Mouse (Mus musculus) cerebellum, adult 2 months (tissue): ENCODE results near the gene Gabrb2. TPM values are rescaled to one million over a fixed set of nuclear protein-coding genes. Genes with fewer than 3 reads are reported as not detected.
A peak's percentile ranks its signal among the peaks of the same experiment; 100 is the strongest.

Source experiments
- DNase-seq, 2 experiments: peaks; one replicate each; pipeline ENCODE4 v3.0.0; 2021
- H3K27ac ChIP-seq: fragments of 200-500 bp; 2 replicates; pipeline ENCODE4 v1.5.1; 2012; ENCODE audit warnings: low read length, control low read depth, inconsistent platforms; ENCODE audit not compliant: insufficient read depth
- H3K27me3 ChIP-seq: fragments of 200-500 bp; 2 replicates; pipeline ENCODE4 v1.6.1; 2012; ENCODE audit warnings: inconsistent platforms, mild to moderate bottlenecking, low read length, moderate library complexity; ENCODE audit not compliant: control insufficient read depth, insufficient read depth
- H3K4me1 ChIP-seq: fragments of 200-500 bp; 2 replicates; pipeline ENCODE4 v1.6.1; 2011; ENCODE audit warnings: low read length; ENCODE audit not compliant: control insufficient read depth, insufficient read depth
- H3K4me3 ChIP-seq: fragments of 200-500 bp; replicated peaks from 2 replicates; pipeline ENCODE3; 2011; ENCODE audit warnings: mild to moderate bottlenecking, low read depth, low read length, control low read depth; ENCODE audit not compliant: insufficient read depth
- CTCF ChIP-seq: fragments of 200-500 bp; IDR thresholded peaks from 2 replicates; pipeline ENCODE4 v1.5.1; 2011; ENCODE audit warnings: low read depth, mild to moderate bottlenecking, control low read depth, low read length, moderate library complexity, borderline replicate concordance; ENCODE audit not compliant: insufficient read depth
- POLR2A ChIP-seq: fragments of 200-500 bp; IDR thresholded peaks from 2 replicates; pipeline ENCODE4 v1.6.1; 2011; ENCODE audit warnings: low read length, control low read depth, borderline replicate concordance; ENCODE audit not compliant: insufficient read depth
- WGBS: fragments of 180-500 bp; shearing (Covaris S2); methylation state at CpG from one replicate; pipeline ENCODE4 v1.1.7; 2018; 5-methylcytosine and 5-hydroxymethylcytosine counted together
- polyA plus RNA-seq: library from polyadenylated mRNA; depleted of rRNA; stranded (reverse); fragments of >200 nt; gene quantifications from 2 replicates; pipeline ENCODE4 v1.2.3, GENCODE M21; 2012; rRNA removed

Gabrb2 gene
- polyA plus RNA-seq, result 58.7 and 71.3 TPM in 2 replicates

GRCm38 (mm10) chr11:42418996-42419782 lies at the start of gene Gabrb2:
TSS of gene Gabrb2 (plus strand) at chr11:42419757.
- WGBS, result 12% methylated on average over 19 of the region's 20 CpGs
- Histone ChIP-seq H3K4me3 (peak within 1 kb of the TSS; percentile 97), H3K27me3 (no peaks in the 10 kb centered on the region), H3K27ac (peak within 1 kb of the TSS; percentile 99), H3K4me1 (peaks cover 3% of the 10 kb centered on the region)
- TF ChIP-seq CTCF (no peak; the same call in 1 of the 2 replicates), POLR2A (no peak)
- DNase-seq, result peak; percentile 53 to 58

- H3K4me1 ChIP-seq, result no peaks in the 10 kb centered on the region
- WGBS, result 90% methylated on average over 2 of the region's 2 CpGs
- no peak overlapping the region for H3K27ac ChIP-seq
- no peak for DNase-seq
- TF ChIP-seq CTCF (no peak), POLR2A (no peak)
- H3K27me3 ChIP-seq, result no peaks in the 10 kb centered on the region
- no peak overlapping the region for H3K4me3 ChIP-seq
These were observed 40.6 kb upstream of the Gabrb2 start for GRCm38 (mm10) chr11:42378983-42379382.

- DNase-seq, result no peak
- H3K27ac ChIP-seq, result no peak overlapping the region
- 77% methylated on average over 4 of the region's 4 CpGs for WGBS
- no peaks in the 10 kb centered on the region for H3K4me1 ChIP-seq
- H3K27me3 ChIP-seq, result no peaks in the 10 kb centered on the region
- no peak overlapping the region for H3K4me3 ChIP-seq
- no peak for TF ChIP-seq CTCF
These were observed 33.1 kb upstream of the Gabrb2 start for GRCm38 (mm10) chr11:42386486-42386885.

GRCm38 (mm10) chr11:42390682-42391290 lies 28.8 kb upstream of the Gabrb2 start:
- Histone ChIP-seq H3K27me3 (no peaks in the 10 kb centered on the region), H3K4me1 (no peaks in the 10 kb centered on the region), H3K27ac (no peak overlapping the region), H3K4me3 (no peak overlapping the region)
- no peak for DNase-seq
- no peak for TF ChIP-seq POLR2A
- 71% methylated on average over 3 of the region's 3 CpGs for WGBS

GRCm38 (mm10) chr11:42393451-42393850 lies 26.1 kb upstream of the Gabrb2 start:
- Histone ChIP-seq H3K4me1 (no peaks in the 10 kb centered on the region), H3K27ac (no peak overlapping the region), H3K27me3 (no peaks in the 10 kb centered on the region), H3K4me3 (no peak overlapping the region)
- DNase-seq, result no peak
- 82% methylated on average over 4 of the region's 4 CpGs for WGBS
- no peak for TF ChIP-seq POLR2A
- TF ChIP-seq CTCF, result no peak

- Histone ChIP-seq H3K27me3 (no peaks in the 10 kb centered on the region), H3K27ac (peak overlapping the region; percentile 99), H3K4me3 (peak overlapping the region; percentile 97), H3K4me1 (peaks cover 7% of the 10 kb centered on the region)
- TF ChIP-seq CTCF (no peak), POLR2A (no peak; the same call in none of the 2 replicates)
- WGBS, result under 1% methylated on average over 33 of the region's 40 CpGs
- DNase-seq, result peak; percentile 80 to 84
These were observed 455 bp downstream of the Gabrb2 start for GRCm38 (mm10) chr11:42419791-42420633.

GRCm38 (mm10) chr11:42420634-42421470 lies 1.3 kb downstream of the Gabrb2 start:
- Histone ChIP-seq H3K4me1 (peaks cover 7% of the 10 kb centered on the region), H3K27me3 (no peaks in the 10 kb centered on the region), H3K27ac (peak overlapping the region; percentile 99), H3K4me3 (peak overlapping the region; percentile 97)
- WGBS, result 1% methylated on average over 21 of the region's 21 CpGs
- TF ChIP-seq POLR2A (peak; percentile 29; the same call in 1 of the 2 replicates), CTCF (no peak)
- peak; percentile 79 to 84 for DNase-seq
